Mouse (Mus musculus): ENCODE measurements around the gene Rcsd1. TPM values are rescaled to one million over a fixed set of nuclear protein-coding genes. Genes with fewer than 3 reads are reported as not detected.
A peak's percentile ranks its signal among the peaks of the same experiment; 100 is the strongest.

Rcsd1 gene
- polyA plus RNA-seq, 1 experiment from 2014 or later: 14.2 TPM

GRCm38 (mm10) chr1:165696040-165696439 is 13.5 kb downstream of the Rcsd1 start:
- no peaks in the 10 kb centered on the region for H3K4me1 ChIP-seq (replicated peaks; ENCODE audit: control insufficient read depth, insufficient read depth, low read length)
- no peaks in the 10 kb centered on the region for H3K36me3 ChIP-seq (ENCODE audit: control insufficient read depth, insufficient read depth)
- H3K4me2 ChIP-seq (replicated peaks; ENCODE audit: low read depth): no peak overlapping the region
- no peaks in the 10 kb centered on the region for H3K9me3 ChIP-seq (ENCODE audit: control insufficient read depth)
- H3K9ac ChIP-seq (ENCODE audit: low read depth, low read length): no peak overlapping the region
- no peak for TF ChIP-seq CTCF (IDR thresholded peaks at IDR 0.05; ENCODE audit: low read depth)
- WGBS: 86% methylated on average over 5 of the region's 5 CpGs
- ATAC-seq: no peak
- H3K27ac ChIP-seq (ENCODE audit: low read depth, low read length): no peak overlapping the region
- H3K27me3 ChIP-seq (replicated peaks; ENCODE audit: control insufficient read depth, insufficient read depth, low read length): no peaks in the 10 kb centered on the region
- H3K4me3 ChIP-seq (ENCODE audit: low read depth, low read length): no peak overlapping the region

DNA sequence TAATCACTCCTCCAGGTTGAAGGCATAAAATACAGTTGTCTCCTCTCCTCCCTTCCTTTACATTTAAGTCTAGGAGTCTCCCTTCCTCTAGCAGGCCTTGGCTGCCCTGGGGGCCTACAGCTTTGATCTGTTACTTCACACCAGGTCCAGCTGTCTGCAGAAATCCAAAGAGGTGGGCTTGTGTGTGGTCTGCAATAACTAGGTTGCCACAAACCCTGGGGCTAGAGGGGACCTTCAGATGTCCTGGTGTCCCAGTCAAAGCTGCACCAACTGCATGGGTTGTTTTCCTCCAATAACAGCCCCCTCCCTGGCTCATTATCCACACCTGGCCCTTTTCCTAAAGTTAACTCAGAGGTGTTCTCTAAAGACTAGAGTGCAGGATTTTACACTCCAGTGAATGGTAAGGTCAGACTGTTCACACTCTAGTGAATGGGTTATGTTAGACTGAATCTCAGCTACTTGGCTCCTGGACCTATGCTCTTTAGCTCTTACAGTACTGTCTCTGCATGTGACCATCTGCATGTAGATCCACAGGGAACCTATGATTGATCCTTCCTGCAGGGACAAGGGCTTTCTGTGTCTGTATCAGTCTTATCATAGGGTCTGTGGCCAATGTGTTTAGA is 14.1 kb downstream of the Rcsd1 start:
- H3K4me3 ChIP-seq (ENCODE audit: low read depth, low read length): no peak overlapping the region
- no peaks in the 10 kb centered on the region for H3K4me1 ChIP-seq (replicated peaks; ENCODE audit: control insufficient read depth, insufficient read depth, low read length)
- no peak for ATAC-seq
- H3K9ac ChIP-seq (ENCODE audit: low read depth, low read length): no peak overlapping the region
- H3K27me3 ChIP-seq (replicated peaks; ENCODE audit: control insufficient read depth, insufficient read depth, low read length): no peaks in the 10 kb centered on the region
- no peaks in the 10 kb centered on the region for H3K9me3 ChIP-seq (ENCODE audit: control insufficient read depth)
- TF ChIP-seq CTCF (IDR thresholded peaks at IDR 0.05; ENCODE audit: low read depth): no peak
- no peaks in the 10 kb centered on the region for H3K36me3 ChIP-seq (ENCODE audit: control insufficient read depth, insufficient read depth)
- H3K27ac ChIP-seq (ENCODE audit: low read depth, low read length): no peak overlapping the region
- H3K4me2 ChIP-seq (replicated peaks; ENCODE audit: low read depth): no peak overlapping the region

- 39% methylated on average over 7 of the region's 7 CpGs for WGBS
- ATAC-seq: no peak
- H3K9me3 ChIP-seq (ENCODE audit: control insufficient read depth): no peaks in the 10 kb centered on the region
- H3K4me1 ChIP-seq (replicated peaks; ENCODE audit: control insufficient read depth, insufficient read depth, low read length): no peaks in the 10 kb centered on the region
- no peak overlapping the region for H3K4me2 ChIP-seq (replicated peaks; ENCODE audit: low read depth)
- no peak for TF ChIP-seq CTCF (IDR thresholded peaks at IDR 0.05; ENCODE audit: low read depth)
- H3K9ac ChIP-seq (ENCODE audit: low read depth, low read length): no peak overlapping the region
- no peaks in the 10 kb centered on the region for H3K27me3 ChIP-seq (replicated peaks; ENCODE audit: control insufficient read depth, insufficient read depth, low read length)
- no peak overlapping the region for H3K4me3 ChIP-seq (ENCODE audit: low read depth, low read length)
- H3K36me3 ChIP-seq (ENCODE audit: control insufficient read depth, insufficient read depth): no peaks in the 10 kb centered on the region
- no peak overlapping the region for H3K27ac ChIP-seq (ENCODE audit: low read depth, low read length)
Measured at GRCm38 (mm10) chr1:165693856-165694255, 15.7 kb downstream of the Rcsd1 start.

- Histone ChIP-seq H3K4me2 (replicated peaks; ENCODE audit: low read depth) (no peak overlapping the region), H3K4me3 (ENCODE audit: low read depth, low read length) (no peak overlapping the region), H3K9ac (ENCODE audit: low read depth, low read length) (no peak overlapping the region), H3K4me1 (replicated peaks; ENCODE audit: control insufficient read depth, insufficient read depth, low read length) (no peaks in the 10 kb centered on the region), H3K36me3 (ENCODE audit: control insufficient read depth, insufficient read depth) (no peaks in the 10 kb centered on the region), H3K27ac (ENCODE audit: low read depth, low read length) (no peak overlapping the region), H3K9me3 (ENCODE audit: control insufficient read depth) (no peaks in the 10 kb centered on the region), H3K27me3 (replicated peaks; ENCODE audit: control insufficient read depth, insufficient read depth, low read length) (no peaks in the 10 kb centered on the region)
- TF ChIP-seq CTCF (IDR thresholded peaks at IDR 0.05; ENCODE audit: low read depth): peak; percentile 14
- WGBS: 53% methylated on average over 3 of the region's 3 CpGs
- no peak for ATAC-seq
Measured at GRCm38 (mm10) chr1:165691516-165691915, 18.0 kb downstream of the Rcsd1 start.

- H3K9ac ChIP-seq (ENCODE audit: low read depth, low read length): no peak overlapping the region
- H3K4me2 ChIP-seq (replicated peaks; ENCODE audit: low read depth): no peak overlapping the region
- H3K4me3 ChIP-seq (ENCODE audit: low read depth, low read length): no peak overlapping the region
- no peak for ATAC-seq
- no peaks in the 10 kb centered on the region for H3K4me1 ChIP-seq (replicated peaks; ENCODE audit: control insufficient read depth, insufficient read depth, low read length)
- TF ChIP-seq CTCF (IDR thresholded peaks at IDR 0.05; ENCODE audit: low read depth): no peak
- WGBS: 67% methylated on average over 5 of the region's 5 CpGs
- no peak overlapping the region for H3K27ac ChIP-seq (ENCODE audit: low read depth, low read length)
- no peaks in the 10 kb centered on the region for H3K27me3 ChIP-seq (replicated peaks; ENCODE audit: control insufficient read depth, insufficient read depth, low read length)
- no peaks in the 10 kb centered on the region for H3K36me3 ChIP-seq (ENCODE audit: control insufficient read depth, insufficient read depth)
- H3K9me3 ChIP-seq (ENCODE audit: control insufficient read depth): no peaks in the 10 kb centered on the region
Measured at GRCm38 (mm10) chr1:165689845-165690244, 19.7 kb downstream of the Rcsd1 start.

- no peak for ATAC-seq
- no peak overlapping the region for H3K9ac ChIP-seq (ENCODE audit: low read depth, low read length)
- no peaks in the 10 kb centered on the region for H3K4me1 ChIP-seq (replicated peaks; ENCODE audit: control insufficient read depth, insufficient read depth, low read length)
- no peaks in the 10 kb centered on the region for H3K27me3 ChIP-seq (replicated peaks; ENCODE audit: control insufficient read depth, insufficient read depth, low read length)
- no peaks in the 10 kb centered on the region for H3K9me3 ChIP-seq (ENCODE audit: control insufficient read depth)
- H3K36me3 ChIP-seq (ENCODE audit: control insufficient read depth, insufficient read depth): 0 out of 2 replicates have a peak, but pooled peaks cover 4% of the 10 kb centered on the region
- H3K4me3 ChIP-seq (ENCODE audit: low read depth, low read length): no peak overlapping the region
- no peak overlapping the region for H3K4me2 ChIP-seq (replicated peaks; ENCODE audit: low read depth)
- no peak overlapping the region for H3K27ac ChIP-seq (ENCODE audit: low read depth, low read length)
- WGBS: 91% methylated on average over 2 of the region's 2 CpGs
- no peak for TF ChIP-seq CTCF (IDR thresholded peaks at IDR 0.05; ENCODE audit: low read depth)
Measured at GRCm38 (mm10) chr1:165687861-165688260, 21.7 kb downstream of the Rcsd1 start.

DNA sequence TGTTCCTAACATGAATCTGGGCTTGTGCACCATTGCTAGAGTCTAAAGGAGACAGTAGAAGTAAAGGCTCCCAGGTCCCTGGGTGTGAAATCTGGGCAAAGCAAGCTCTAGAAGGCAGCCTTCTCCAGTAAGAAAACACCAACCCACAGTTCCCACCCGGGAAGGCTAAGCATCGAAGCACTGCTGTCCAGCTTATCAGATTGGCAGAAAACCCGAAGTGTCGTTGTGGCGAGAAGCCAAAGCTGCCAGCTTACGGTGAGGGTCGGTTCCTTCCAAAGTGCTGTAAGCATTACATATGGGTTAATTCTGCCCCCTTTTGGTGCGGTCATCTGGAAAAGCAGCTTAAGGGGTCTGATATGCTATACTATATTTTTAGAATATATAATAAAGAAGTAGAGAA is 22.6 kb downstream of the Rcsd1 start:
- H3K9me3 ChIP-seq (ENCODE audit: control insufficient read depth): no peaks in the 10 kb centered on the region
- no peaks in the 10 kb centered on the region for H3K4me1 ChIP-seq (replicated peaks; ENCODE audit: control insufficient read depth, insufficient read depth, low read length)
- no peak overlapping the region for H3K27ac ChIP-seq (ENCODE audit: low read depth, low read length)
- H3K4me3 ChIP-seq (ENCODE audit: low read depth, low read length): no peak overlapping the region
- WGBS: 52% methylated on average over 8 of the region's 8 CpGs
- TF ChIP-seq CTCF (IDR thresholded peaks at IDR 0.05; ENCODE audit: low read depth): no peak
- H3K27me3 ChIP-seq (replicated peaks; ENCODE audit: control insufficient read depth, insufficient read depth, low read length): no peaks in the 10 kb centered on the region
- H3K9ac ChIP-seq (ENCODE audit: low read depth, low read length): no peak overlapping the region
- H3K4me2 ChIP-seq (replicated peaks; ENCODE audit: low read depth): no peak overlapping the region
- ATAC-seq: no peak
- 0 out of 2 replicates have a peak, but pooled peaks cover 4% of the 10 kb centered on the region for H3K36me3 ChIP-seq (ENCODE audit: control insufficient read depth, insufficient read depth)

All from intestine, postnatal 0 days (tissue).